Mouse (Mus musculus) cerebellum, adult 2 months (tissue): ENCODE results near the gene Usp46.

Experiments used
- CTCF ChIP-seq: fragments of 200-500 bp; IDR thresholded peaks from 2 replicates; pipeline ENCODE4 v1.5.1; 2011; ENCODE audit warnings: low read depth, mild to moderate bottlenecking, control low read depth, low read length, moderate library complexity, borderline replicate concordance; ENCODE audit not compliant: insufficient read depth
- POLR2A ChIP-seq: fragments of 200-500 bp; IDR thresholded peaks from 2 replicates; pipeline ENCODE4 v1.6.1; 2011; ENCODE audit warnings: low read length, control low read depth, borderline replicate concordance; ENCODE audit not compliant: insufficient read depth

DNA sequence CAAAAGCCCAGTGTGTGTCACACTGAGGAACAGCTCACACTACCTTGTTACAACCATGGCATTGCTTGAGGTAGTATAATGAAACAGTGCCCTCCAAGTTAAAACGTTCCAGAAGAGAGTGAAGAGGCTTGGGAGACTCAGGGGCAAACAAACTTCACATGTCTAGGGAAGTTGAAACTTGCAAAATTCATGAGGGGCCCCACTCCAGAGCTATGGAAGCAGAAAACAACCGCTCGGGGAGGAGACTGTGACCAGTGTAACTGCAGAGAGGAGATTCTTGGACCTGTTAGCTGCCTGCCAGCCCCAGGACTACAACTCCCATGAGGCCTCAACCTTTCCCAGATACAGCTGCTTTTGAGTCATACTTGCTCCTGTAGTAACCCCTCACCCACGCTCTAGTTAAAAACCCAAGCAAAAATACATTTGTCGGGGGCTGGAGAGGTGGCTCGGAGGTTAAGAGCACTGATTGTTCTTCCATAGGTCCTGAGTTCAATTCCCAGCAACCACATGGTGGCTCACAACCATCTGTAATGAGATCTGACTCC lies 25.4 kb downstream of the Usp46 start:
- TF ChIP-seq CTCF: no peak
- no peak for TF ChIP-seq POLR2A
